Mouse (Mus musculus): ENCODE data around the gene Snx21. TPM values are rescaled to one million over a fixed set of nuclear protein-coding genes. Genes with fewer than 3 reads are reported as not detected.
"Not testable (repeated sequence)": the region's sequence is repeated elsewhere in the genome, so short reads cannot be mapped to it uniquely, and the experiment has no call there.

Snx21 gene
- total RNA-seq, 1 experiment from 2014 or later, result 35.7 TPM

DNA sequence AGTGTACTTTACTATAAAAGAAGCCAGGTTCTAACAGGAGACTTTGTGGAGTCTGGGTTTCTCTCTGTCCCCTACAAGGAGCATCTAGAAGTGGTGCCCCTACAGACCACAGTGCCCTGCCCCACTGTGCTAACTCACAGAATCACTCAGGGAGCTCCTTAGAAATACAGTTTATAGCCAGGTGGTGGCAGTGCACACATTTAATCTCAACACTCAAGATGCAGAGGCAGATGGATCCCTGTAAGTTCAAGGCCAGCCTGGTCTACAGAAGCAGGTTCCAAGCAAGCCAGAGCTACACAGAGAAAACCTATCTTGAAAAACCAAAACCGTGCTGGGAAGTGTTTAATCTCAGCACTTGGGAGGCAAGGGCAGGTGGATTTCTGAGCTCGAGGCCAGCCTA lies 8.1 kb downstream of the Snx21 start:
- no peak for DNase-seq

DNA sequence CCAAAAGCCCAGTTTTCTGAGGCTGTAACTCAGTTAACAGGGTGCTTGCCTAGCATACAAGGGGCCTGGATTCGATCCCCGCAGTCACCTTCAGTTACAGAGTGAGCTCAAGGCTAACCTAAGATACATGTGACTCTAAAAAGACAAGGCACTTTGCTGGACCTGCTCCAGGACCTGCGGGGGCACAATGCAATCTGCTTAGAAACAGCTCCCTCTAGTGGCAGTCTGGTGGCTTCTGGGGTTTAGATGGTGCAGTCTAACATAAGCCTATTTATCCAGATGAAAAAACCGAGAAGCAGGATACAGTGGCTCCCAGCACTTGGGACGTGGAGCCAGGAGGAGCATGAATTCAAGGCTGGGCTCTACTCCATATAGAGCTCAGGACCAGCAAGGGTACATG lies 8.7 kb downstream of the Snx21 start:
- peak; percentile 96 for DNase-seq

DNA sequence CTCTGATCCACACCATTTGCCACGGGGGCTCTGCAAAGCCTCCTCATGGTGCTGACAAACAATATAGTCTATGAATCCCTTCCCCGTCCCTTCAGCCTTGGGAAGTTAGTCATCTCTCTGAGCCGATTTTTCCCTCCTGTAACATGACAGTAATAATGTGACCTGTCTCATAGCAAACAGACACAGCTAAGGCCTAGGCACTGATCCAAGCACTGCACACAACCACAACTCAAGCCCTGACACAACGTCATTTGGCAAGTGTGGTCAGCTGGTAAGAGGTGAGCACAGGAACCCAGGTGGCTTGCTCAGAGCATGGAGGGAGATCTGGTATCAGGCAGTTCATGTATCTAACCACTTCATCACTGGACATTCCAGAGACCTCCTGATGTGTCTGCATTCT lies 10.2 kb downstream of the Snx21 start:
- peak; percentile 47 for DNase-seq

DNA sequence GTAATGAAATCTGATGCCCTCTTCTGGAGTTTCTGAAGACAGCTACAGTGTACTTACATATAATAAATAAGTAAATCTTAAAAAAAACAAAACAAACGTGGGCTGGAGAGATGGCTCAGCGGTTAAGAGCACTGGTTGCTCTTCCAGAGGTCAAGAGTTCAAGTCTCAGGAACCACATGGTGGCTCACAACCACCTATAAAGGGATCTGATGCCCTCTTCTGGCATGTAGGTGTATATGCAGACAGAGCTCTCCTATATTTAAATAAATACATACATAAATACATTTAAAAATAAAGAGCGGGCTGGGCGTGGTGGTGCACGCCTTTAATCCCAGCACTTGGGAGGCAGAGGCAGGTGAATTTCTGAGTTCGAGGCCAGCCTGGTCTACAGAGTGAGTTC lies 12.9 kb downstream of the Snx21 start:
- not testable (repeated sequence) for DNase-seq

DNA sequence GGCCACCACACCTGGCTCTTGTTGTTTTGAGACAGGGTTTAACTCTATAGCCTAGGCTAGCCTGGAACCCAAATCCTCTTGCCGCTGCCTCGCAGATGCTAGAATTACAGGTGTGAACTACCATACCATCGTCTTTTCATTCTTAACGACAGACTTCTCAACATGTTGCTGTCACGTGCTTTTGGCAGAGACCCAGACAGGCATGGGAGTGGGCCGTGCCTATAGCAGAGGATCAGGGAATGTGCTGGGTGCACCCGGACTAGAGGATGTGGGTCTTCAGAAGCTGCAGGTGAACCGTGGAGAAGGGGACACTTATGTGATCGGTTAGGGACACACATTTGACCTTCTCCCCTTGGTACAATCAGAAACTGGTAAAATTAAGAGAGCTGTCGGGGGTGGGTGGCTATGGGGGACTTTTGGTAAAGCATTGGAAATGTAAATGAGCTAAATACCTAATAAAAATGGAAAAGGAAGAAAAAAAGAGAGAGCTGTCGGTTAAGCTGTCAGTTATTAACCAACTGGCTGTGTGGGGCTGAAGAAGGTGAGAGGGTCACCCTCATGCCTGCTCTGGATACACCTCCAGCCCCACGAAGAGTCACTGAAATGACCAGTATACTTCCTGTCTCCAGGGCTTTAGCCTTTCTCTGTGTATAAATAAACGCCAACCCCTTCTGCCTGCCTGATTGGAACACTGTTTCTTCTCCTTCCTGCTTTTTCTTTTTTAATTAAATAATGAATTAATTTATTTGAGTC lies 14.8 kb downstream of the Snx21 start:
- DNase-seq, result no peak

DNA sequence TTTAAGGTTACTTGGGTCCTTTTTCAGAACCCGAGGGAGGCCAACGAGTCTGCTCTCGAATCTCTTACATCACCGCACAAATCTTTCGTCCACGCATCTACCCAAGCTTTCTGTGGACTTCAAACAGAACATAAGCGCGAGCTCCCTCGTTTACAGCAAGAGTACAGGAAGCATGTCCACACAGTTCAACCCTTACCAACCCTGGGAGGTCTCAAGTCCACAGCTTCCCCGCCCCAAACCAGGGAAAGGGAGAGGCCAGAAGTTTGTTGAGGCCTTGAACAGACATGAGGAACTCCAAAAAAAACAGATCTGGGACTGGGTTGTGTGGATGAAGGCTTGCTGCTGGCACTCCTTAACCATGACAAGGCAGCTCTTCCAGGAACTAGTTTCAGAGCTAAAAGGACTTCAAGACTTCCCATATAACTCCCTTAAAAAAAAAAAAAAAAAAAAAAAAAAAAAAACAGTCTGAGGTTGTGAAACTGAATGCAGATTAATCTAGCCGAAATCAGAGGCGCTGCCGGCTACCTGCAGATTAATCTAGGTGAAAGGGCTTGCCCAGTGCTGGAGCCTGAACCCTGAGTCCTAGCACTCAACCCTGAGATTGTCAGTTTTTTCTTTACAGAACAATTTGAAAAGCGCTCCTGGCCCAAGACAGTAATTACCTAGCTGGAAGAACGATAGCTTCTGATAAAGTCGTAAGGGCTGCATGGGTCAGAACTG lies 17.7 kb downstream of the Snx21 start:
- DNase-seq, result no peak

GRCm38 (mm10) chr2:164803921-164804313 lies 18.3 kb downstream of the Snx21 start:
- no peak for DNase-seq

GRCm38 (mm10) chr2:164804533-164805331 lies 19.1 kb downstream of the Snx21 start, which contains the start of the genes Acot8 and Zswim3:
TSS of gene Acot8 (minus strand) at chr2:164804882.
TSS of gene Zswim3 (plus strand) at chr2:164805098.
- DNase-seq, result peak; percentile 98

DNA sequence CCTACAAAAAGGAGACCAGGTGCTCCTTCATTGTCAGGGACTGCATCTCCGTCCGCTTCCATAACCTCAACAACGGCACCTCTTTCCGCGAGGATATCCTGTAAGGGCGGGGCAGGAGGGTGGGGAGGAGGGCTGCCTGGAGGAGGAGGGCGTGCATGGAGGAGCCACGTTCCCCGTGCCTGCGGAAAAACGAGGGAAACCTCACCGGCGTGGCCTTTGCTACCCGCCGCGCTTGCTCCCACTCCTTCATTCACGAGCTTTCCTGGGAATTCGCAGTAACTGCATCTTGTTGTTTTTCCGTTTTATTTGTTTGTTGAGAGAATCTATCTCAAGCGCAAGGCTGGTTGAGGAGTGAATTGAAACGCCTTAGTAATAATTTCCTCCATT lies 19.7 kb downstream of the Snx21 start:
- DNase-seq, result no peak

- no peak for DNase-seq
Measured at GRCm38 (mm10) chr2:164806614-164807013, 21.0 kb downstream of the Snx21 start.

- DNase-seq, result no peak
Measured at GRCm38 (mm10) chr2:164813557-164813956, 27.9 kb downstream of the Snx21 start.

GRCm38 (mm10) chr2:164815348-164815747 lies 29.7 kb downstream of the Snx21 start:
- no peak for DNase-seq

DNA sequence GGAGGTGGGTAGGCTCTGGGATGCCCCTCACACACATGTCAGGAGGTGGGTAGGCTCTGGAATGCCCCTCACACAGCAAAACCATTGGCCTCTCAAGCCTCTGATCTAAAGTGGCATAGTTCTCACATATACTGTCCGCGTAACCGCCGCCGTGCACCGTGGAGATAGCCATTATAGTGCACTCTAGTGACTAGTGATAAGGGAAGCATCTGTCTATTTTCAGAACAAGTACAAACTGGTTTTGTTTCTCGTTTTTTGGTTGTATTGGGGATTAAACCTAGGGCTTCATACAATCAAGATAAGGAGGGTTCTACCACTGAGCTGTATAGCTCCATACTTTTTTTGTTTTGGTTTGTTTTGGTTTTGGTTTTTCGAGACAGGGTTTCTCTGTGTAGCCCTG lies 30.2 kb downstream of the Snx21 start:
- DNase-seq, result no peak

GRCm38 (mm10) chr2:164817206-164817605 lies 31.6 kb downstream of the Snx21 start:
- DNase-seq, result no peak

DNA sequence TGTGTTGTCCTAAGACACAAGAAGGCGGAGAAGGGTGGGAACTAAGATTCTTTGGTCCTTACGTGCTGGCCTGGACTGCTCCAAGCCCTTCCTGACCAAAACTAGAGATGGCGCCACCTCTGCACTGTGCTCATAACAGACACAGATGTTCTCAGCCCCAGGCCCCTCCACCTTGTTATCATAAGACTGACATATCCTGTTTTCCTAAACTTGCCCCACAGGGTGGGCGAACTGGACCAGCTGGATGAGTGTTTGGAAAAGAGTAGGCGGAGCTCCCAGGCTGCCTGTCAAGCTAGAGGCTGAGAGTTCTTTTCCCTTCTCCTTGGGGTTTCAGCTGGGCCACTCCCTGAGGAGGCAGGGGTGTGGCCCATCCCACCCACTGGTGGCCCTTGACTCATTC lies 32.1 kb downstream of the Snx21 start:
- DNase-seq, result no peak

GRCm38 (mm10) chr2:164821060-164821459 lies 35.4 kb downstream of the Snx21 start:
- DNase-seq, result no peak

DNA sequence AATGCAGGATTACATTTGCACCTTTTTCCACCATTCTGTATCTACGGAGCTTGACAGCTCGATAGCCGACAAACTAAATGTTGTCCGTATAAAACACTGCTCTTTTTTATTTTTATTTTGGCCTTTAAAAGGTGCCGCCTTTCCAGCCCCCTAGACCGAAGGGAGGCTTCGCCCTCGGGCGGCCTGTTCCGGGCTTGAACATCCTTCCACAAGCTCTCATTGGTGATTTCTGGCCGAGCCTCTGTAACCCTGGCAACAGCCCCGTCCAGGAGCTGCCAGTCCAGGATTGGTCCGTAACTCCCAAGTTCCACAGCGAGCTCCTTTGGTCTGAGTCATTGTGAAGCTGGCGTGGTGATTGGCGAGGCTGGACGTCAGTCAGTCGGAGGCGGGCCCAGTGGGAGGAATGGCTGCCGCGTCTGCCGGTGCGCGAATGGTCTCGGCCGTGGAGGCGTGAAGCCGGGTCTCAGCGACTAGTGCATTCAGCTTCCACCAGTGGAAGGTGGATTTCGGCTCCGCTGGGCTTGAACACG lies 37.1 kb downstream of the Snx21 start, which contains the start of gene Zswim1:
Gene Zswim1, plus strand, starts transcription at position 51 of the 530 bp plus-strand sequence.
- DNase-seq, result peak; percentile 100

GRCm38 (mm10) chr2:164823181-164823585 lies 37.6 kb downstream of the Snx21 start:
- peak; percentile 30 for DNase-seq

DNA sequence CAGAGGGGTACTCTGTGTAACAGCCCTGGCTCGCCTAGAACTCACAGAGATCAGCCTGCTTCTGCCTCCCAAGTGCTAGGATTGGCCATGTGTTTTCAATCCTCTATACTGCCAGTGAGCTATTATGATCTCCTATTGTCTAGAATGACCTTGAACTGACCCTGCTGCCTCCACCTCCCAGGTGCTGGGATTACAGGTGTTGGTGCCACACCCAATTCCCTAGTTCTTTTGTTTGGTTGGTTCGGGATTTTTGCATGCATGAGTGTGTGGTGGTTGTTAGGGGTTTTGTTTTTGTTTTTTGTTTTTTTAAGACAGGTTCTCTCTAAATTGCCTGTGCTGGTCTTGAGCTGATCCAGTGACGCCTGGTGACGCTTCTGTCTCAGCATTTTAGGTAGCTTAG lies 38.3 kb downstream of the Snx21 start:
- no peak for DNase-seq

DNA sequence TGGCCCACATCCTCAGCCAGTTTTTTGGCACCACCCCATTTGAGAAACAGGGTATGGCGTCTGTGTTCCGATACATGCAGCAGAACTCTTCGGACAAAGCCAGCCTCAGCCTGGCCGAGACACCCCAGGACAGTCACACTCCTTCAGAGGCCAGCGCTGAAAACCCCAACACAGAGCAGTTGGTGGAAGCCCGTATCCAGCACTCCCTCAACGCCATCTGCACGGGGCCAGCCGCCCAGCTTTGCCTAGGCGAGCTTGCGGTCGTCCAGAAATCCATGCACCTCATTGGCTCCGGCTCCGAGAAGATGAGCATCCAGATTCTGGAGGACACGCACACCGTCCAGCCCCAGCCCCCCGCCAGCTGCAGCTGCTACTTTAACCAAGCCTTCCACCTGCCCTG lies 39.9 kb downstream of the Snx21 start:
- no peak for DNase-seq

DNA sequence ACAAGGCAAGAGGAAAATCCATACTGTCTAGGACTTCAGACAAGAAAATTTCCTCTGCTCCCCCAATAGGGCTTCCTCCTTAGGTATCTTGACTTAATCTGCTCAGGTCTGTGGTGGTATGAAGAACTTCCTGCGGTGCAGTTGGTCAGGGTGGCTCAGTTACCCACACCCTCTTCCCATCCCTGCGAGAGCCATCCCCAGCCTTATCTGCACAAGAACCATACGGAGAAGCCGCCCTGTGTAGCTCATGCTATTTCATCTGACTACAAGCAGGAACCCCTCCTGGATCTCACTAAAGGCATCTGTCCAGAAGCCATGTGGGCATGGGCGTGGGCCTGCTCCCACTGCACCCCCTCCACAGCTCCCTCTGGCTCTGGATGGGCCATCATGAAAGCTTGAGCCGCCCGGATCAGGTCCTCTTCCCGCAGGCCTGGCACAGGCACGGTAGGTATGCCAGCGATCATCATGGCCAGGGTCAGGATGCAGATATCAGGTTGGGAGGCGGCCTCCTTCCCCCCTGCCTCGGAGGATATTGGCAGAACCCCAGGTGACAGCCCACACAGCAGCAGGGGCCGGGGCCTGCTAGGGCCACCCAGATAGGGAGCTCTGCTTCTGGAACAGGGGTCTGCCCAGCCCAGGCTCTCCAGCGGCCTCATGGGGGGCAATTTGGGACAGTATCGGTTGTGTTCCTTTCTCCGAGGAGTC lies 41.7 kb downstream of the Snx21 start:
- DNase-seq, result no peak

DNA sequence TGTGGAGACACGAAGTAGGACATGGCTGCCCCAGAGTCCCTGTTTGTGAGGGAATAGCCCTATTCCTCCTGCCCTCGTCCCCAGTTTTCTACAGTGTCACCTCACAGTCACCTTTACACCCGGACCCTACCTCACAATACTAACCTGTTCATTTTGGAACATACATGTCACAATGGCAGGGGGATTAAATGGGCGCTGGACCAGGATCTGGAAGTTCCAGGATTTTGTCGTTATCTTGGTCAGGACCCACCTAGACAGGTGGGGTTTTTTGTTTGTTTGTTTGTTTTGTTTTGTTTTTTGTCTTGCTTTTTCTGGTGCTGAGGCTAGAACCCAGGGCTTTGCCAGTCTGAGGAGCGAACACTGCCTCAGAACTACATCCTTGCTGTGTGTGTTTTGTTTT lies 42.8 kb downstream of the Snx21 start, which contains the start of gene Spata25:
Gene Spata25, minus strand, starts transcription at position 101 of the 400 bp plus-strand sequence.
- DNase-seq, result no peak
